Mouse (Mus musculus) frontal cortex, postnatal 36 days (tissue): Measurements from ENCODE around the gene Gm7980.
"Not testable (repeated sequence)": the region's sequence is repeated elsewhere in the genome, so short reads cannot be mapped to it uniquely, and the experiment has no call there.

ENCODE experiments used
- DNase-seq, 2 experiments: peaks; one replicate each; pipeline ENCODE4 v3.0.0; 2022; ENCODE audit warnings: low spot score in 2 of 2

The Gm7980 gene

DNA sequence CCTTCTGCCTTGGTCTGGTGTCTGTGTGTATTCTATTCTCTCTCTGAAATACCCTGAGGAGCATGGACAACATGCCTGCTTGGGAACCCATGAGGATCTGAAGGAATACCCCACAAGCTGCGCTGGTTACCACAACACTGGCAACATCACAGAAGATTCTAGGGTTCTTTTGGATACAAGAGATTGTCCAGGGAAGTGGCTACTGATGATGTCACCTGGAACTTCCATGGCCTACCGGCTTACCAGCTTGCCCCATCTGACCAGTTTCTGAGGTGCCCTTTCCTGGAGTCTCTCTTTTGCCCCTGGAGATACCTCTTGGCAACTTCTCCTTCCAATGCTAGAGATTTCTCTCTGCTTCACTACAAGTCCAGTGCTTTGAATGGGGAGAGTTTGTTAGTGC lies at the start of gene Gm7980:
TSS of gene Gm7980 (minus strand) at position 101 of the 400 bp plus-strand sequence.
- DNase-seq = not testable (repeated sequence)

DNA sequence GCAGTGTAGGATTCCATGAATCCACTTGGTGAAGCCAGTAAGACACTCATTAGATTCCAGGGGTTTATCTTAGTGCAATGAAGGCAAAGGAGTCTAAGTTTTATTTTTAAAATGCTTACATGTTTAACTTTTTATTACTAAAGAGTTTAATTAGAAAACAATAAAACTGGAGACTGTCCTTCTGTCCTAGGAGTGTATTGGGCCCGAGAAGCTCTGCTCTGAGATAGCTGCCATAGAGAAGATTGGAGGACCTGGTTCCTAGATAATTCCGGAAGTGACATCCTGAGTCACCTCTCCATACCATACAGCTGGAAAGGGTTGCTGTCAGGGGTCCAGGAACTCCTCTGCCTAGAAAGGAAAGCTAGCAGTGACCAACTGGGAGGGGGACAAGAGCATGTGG lies 36.6 kb upstream of the Gm7980 start, which contains the start of gene 1700024B05Rik:
TSS of gene 1700024B05Rik (plus strand) at position 301 of the 400 bp plus-strand sequence.
- not testable (repeated sequence) for DNase-seq

DNA sequence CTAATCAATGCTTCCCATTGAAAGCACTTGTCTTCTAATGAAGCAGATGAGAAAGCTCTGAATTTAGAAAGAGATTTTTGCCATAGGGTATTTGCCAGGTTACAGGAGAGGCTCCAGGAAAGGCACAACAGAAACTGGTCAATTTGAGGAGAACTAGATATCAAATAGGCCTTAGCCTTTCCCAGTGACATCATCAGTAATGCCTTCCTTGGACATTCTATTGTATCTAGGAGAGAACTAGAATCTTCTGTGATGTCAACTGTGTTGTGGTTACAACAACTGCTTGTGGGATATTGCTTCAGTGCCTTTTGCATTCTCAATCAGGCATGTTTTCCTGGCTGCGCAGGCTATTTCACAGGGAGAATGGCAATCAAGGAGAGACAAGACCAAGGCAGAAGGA lies 17.6 kb upstream of the Gm7980 start, which contains the start of gene 1700049E17Rik1:
TSS of gene 1700049E17Rik1 (plus strand) at position 301 of the 400 bp plus-strand sequence.
- not testable (repeated sequence) for DNase-seq
